Mouse (Mus musculus) liver, postnatal 0 days (tissue): ENCODE data around the gene Zfp410.

ENCODE experiments used
- CTCF ChIP-seq: sonication (generic); IDR thresholded peaks from 2 replicates; pipeline ENCODE4 v1.5.1; 2016; ENCODE audit warnings: antibody characterized with exemption, low read depth
- EP300 ChIP-seq: IDR thresholded peaks from 2 replicates; pipeline ENCODE4 v1.6.1; 2016; ENCODE audit warnings: antibody characterized with exemption, low read depth, mild to moderate bottlenecking

DNA sequence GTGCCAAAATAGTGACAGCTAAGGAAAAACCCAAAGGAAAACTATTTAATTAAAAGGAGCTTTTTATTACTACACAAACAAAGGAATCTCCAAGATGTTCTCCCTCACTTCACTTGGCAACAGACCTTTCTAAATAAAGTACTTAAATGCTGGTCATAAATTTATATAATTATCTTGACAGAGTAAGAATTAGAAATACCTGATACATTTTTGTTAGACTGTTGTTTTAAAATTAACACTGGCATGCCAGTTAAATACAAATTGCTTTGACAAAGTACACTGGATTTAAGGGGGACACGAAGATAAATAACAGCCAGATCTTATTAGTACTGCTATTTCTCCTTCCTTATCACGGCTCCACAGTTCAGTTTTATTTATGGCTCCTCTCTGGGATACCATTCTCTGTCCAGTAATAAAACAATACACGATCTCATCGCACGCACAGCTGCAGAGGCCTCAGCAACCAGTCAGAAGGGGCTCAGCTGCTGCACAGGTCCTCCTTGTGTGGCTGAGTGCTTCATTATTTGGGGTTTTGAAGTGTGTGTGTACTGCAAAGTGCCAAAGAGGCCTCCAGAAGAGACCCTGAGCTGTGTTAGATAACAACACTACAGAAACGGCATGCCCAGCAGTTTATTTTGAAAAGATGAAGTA lies 57.3 kb downstream of the Zfp410 start:
- TF ChIP-seq CTCF, result no peak
- no peak for TF ChIP-seq EP300
